Mouse (Mus musculus) erythroblast, embryonic 14.5 days (primary cell): ENCODE data around the gene Lsm12. TPM values are rescaled to one million over a fixed set of nuclear protein-coding genes. Genes with fewer than 3 reads are reported as not detected.

ENCODE experiments used
- H3K27me3 ChIP-seq: 2 replicates; pipeline ENCODE4 v1.6.1; 2012; ENCODE audit warnings: inconsistent platforms; ENCODE audit not compliant: control insufficient read depth
- H3K36me3 ChIP-seq: 2 replicates; pipeline ENCODE4 v1.6.1; 2012; ENCODE audit warnings: mild to moderate bottlenecking, inconsistent platforms; ENCODE audit not compliant: control insufficient read depth
- H3K4me1 ChIP-seq: 2 replicates; pipeline ENCODE4 v1.6.1; 2012; ENCODE audit warnings: inconsistent platforms; ENCODE audit not compliant: control insufficient read depth
- H3K4me3 ChIP-seq: replicated peaks from 2 replicates; pipeline ENCODE3; 2012; ENCODE audit warnings: moderate library complexity, mild to moderate bottlenecking, inconsistent platforms
- H3K9me3 ChIP-seq: 2 replicates; pipeline ENCODE4 v1.6.1; 2012; ENCODE audit warnings: low read length, inconsistent platforms, mixed read lengths; ENCODE audit not compliant: control insufficient read depth
- GATA1 ChIP-seq: IDR thresholded peaks from 2 replicates; pipeline ENCODE4 v1.6.1; 2012; ENCODE audit warnings: low read length, inconsistent platforms, mixed read lengths
- TAL1 ChIP-seq: IDR thresholded peaks from 3 replicates; pipeline ENCODE4 v1.6.1; 2012; ENCODE audit warnings: low read length, inconsistent platforms, mixed read lengths
- polyA plus RNA-seq: library from polyadenylated mRNA; stranded (reverse); fragments of >175 nt; gene quantifications from 2 replicates; pipeline ENCODE4 v1.2.3, GENCODE M21; 2012

Gene Lsm12
- polyA plus RNA-seq, 1 experiment: 8.9 TPM

GRCm38 (mm10) chr11:102225221-102225620, 40.1 kb upstream of the Lsm12 start:
- TF ChIP-seq GATA1 (no peak), TAL1 (no peak)
- H3K4me3 ChIP-seq: no peak overlapping the region
- H3K9me3 ChIP-seq: no peaks in the 10 kb centered on the region
- H3K36me3 ChIP-seq: no peaks in the 10 kb centered on the region
- peaks cover 72% of the 10 kb centered on the region for H3K27me3 ChIP-seq
- peaks cover 47% of the 10 kb centered on the region for H3K4me1 ChIP-seq

GRCm38 (mm10) chr11:102224686-102225085, 39.6 kb upstream of the Lsm12 start:
- H3K4me1 ChIP-seq: peaks cover 50% of the 10 kb centered on the region
- peak overlapping the region; percentile 8 for H3K4me3 ChIP-seq
- no peaks in the 10 kb centered on the region for H3K36me3 ChIP-seq
- TF ChIP-seq TAL1: no peak
- no peak for TF ChIP-seq GATA1
- peaks cover 68% of the 10 kb centered on the region for H3K27me3 ChIP-seq
- H3K9me3 ChIP-seq: no peaks in the 10 kb centered on the region

GRCm38 (mm10) chr11:102223166-102223565, 38.1 kb upstream of the Lsm12 start:
- Histone ChIP-seq H3K27me3 (peaks cover 57% of the 10 kb centered on the region), H3K4me3 (no peak overlapping the region), H3K4me1 (peaks cover 50% of the 10 kb centered on the region), H3K36me3 (no peaks in the 10 kb centered on the region), H3K9me3 (no peaks in the 10 kb centered on the region)
- TF ChIP-seq TAL1 (no peak), GATA1 (no peak)

GRCm38 (mm10) chr11:102221954-102222351, 36.9 kb upstream of the Lsm12 start:
- Histone ChIP-seq H3K4me1 (peaks cover 47% of the 10 kb centered on the region), H3K4me3 (no peak overlapping the region)

GRCm38 (mm10) chr11:102221243-102221953, 36.3 kb upstream of the Lsm12 start:
- no peak for TF ChIP-seq TAL1
- no peak for TF ChIP-seq GATA1
- no peak overlapping the region for H3K4me3 ChIP-seq
- peaks cover 47% of the 10 kb centered on the region for H3K4me1 ChIP-seq
- H3K27me3 ChIP-seq: peaks cover 46% of the 10 kb centered on the region
- no peaks in the 10 kb centered on the region for H3K9me3 ChIP-seq
- H3K36me3 ChIP-seq: no peaks in the 10 kb centered on the region

More at GRCm38 (mm10) chr11:102221954-102222351, 36.9 kb upstream of the Lsm12 start:
- no peak for TF ChIP-seq GATA1
- TF ChIP-seq TAL1: no peak
- H3K27me3 ChIP-seq: peaks cover 52% of the 10 kb centered on the region
- H3K9me3 ChIP-seq: no peaks in the 10 kb centered on the region
- H3K36me3 ChIP-seq: no peaks in the 10 kb centered on the region

- no peak overlapping the region for H3K4me3 ChIP-seq
- peaks cover 37% of the 10 kb centered on the region for H3K27me3 ChIP-seq
- TF ChIP-seq GATA1 (no peak), TAL1 (no peak)
- H3K4me1 ChIP-seq: peaks cover 47% of the 10 kb centered on the region
- no peaks in the 10 kb centered on the region for H3K36me3 ChIP-seq
- H3K9me3 ChIP-seq: no peaks in the 10 kb centered on the region
These were observed 35.4 kb upstream of the Lsm12 start for GRCm38 (mm10) chr11:102220451-102220850.

GRCm38 (mm10) chr11:102219994-102220346, 34.9 kb upstream of the Lsm12 start:
- peaks cover 45% of the 10 kb centered on the region for H3K4me1 ChIP-seq

GRCm38 (mm10) chr11:102219247-102219993, 34.3 kb upstream of the Lsm12 start:
- Histone ChIP-seq H3K9me3 (no peaks in the 10 kb centered on the region), H3K27me3 (peaks cover 26% of the 10 kb centered on the region), H3K36me3 (no peaks in the 10 kb centered on the region), H3K4me3 (peak overlapping the region; percentile 57), H3K4me1 (peaks cover 40% of the 10 kb centered on the region)
- TF ChIP-seq TAL1 (no peak), GATA1 (no peak)

More at GRCm38 (mm10) chr11:102219994-102220346, 34.9 kb upstream of the Lsm12 start:
- H3K36me3 ChIP-seq: no peaks in the 10 kb centered on the region
- TF ChIP-seq GATA1: no peak
- TF ChIP-seq TAL1: no peak
- no peaks in the 10 kb centered on the region for H3K9me3 ChIP-seq
- H3K27me3 ChIP-seq: peaks cover 32% of the 10 kb centered on the region
- H3K4me3 ChIP-seq: no peak overlapping the region

GRCm38 (mm10) chr11:102218783-102219182, 33.7 kb upstream of the Lsm12 start:
- Histone ChIP-seq H3K4me1 (peaks cover 33% of the 10 kb centered on the region), H3K36me3 (no peaks in the 10 kb centered on the region), H3K4me3 (peak overlapping the region; percentile 57), H3K9me3 (no peaks in the 10 kb centered on the region), H3K27me3 (peaks cover 20% of the 10 kb centered on the region)
- TF ChIP-seq TAL1 (no peak), GATA1 (no peak)
